Mouse (Mus musculus): ENCODE measurements around the gene Nudt14. TPM values are rescaled to one million over a fixed set of nuclear protein-coding genes. Genes with fewer than 3 reads are reported as not detected.

Nudt14 gene
- polyA plus RNA-seq, 1 experiment from 2014 or later: 53.1 TPM

GRCm38 (mm10) chr12:112940710-112941109, 1.2 kb downstream of the Nudt14 start:
- Histone ChIP-seq H3K9ac (ENCODE audit: low read depth, low read length) (no peak overlapping the region), H3K9me3 (replicated peaks; ENCODE audit: control insufficient read depth, low read length, poor library complexity, severe bottlenecking) (no peaks in the 10 kb centered on the region), H3K4me1 (ENCODE audit: control insufficient read depth, insufficient read depth, low read length) (peaks cover 9% of the 10 kb centered on the region), H3K27me3 (ENCODE audit: control insufficient read depth, insufficient read depth, low read depth, low read length) (no peaks in the 10 kb centered on the region), H3K36me3 (ENCODE audit: control insufficient read depth, insufficient read depth, low read length) (no peaks in the 10 kb centered on the region), H3K27ac (ENCODE audit: low read length) (no peak overlapping the region), H3K4me3 (ENCODE audit: low read depth, low read length) (no peak overlapping the region), H3K4me2 (ENCODE audit: low read length) (no peak overlapping the region)
- no peak for ATAC-seq
- 78% methylated on average over 9 of the region's 9 CpGs for WGBS

GRCm38 (mm10) chr12:112940238-112940637, 1.7 kb downstream of the Nudt14 start:
- Histone ChIP-seq H3K27me3 (ENCODE audit: control insufficient read depth, insufficient read depth, low read depth, low read length) (no peaks in the 10 kb centered on the region), H3K9me3 (replicated peaks; ENCODE audit: control insufficient read depth, low read length, poor library complexity, severe bottlenecking) (no peaks in the 10 kb centered on the region), H3K36me3 (ENCODE audit: control insufficient read depth, insufficient read depth, low read length) (no peaks in the 10 kb centered on the region), H3K27ac (ENCODE audit: low read length) (no peak overlapping the region), H3K9ac (ENCODE audit: low read depth, low read length) (no peak overlapping the region), H3K4me1 (ENCODE audit: control insufficient read depth, insufficient read depth, low read length) (peaks cover 9% of the 10 kb centered on the region), H3K4me2 (ENCODE audit: low read length) (no peak overlapping the region), H3K4me3 (ENCODE audit: low read depth, low read length) (no peak overlapping the region)
- 80% methylated on average over 4 of the region's 4 CpGs for WGBS
- ATAC-seq: no peak

GRCm38 (mm10) chr12:112938873-112939565, 2.9 kb downstream of the Nudt14 start:
- H3K36me3 ChIP-seq (ENCODE audit: control insufficient read depth, insufficient read depth, low read length): no peaks in the 10 kb centered on the region

GRCm38 (mm10) chr12:112938366-112938765, 3.6 kb downstream of the Nudt14 start:
- no peak overlapping the region for H3K4me3 ChIP-seq (ENCODE audit: low read depth, low read length)
- no peaks in the 10 kb centered on the region for H3K9me3 ChIP-seq (replicated peaks; ENCODE audit: control insufficient read depth, low read length, poor library complexity, severe bottlenecking)
- no peak for ATAC-seq
- H3K27me3 ChIP-seq (ENCODE audit: control insufficient read depth, insufficient read depth, low read depth, low read length): no peaks in the 10 kb centered on the region
- H3K9ac ChIP-seq (ENCODE audit: low read depth, low read length): no peak overlapping the region
- H3K4me1 ChIP-seq (ENCODE audit: control insufficient read depth, insufficient read depth, low read length): peaks cover 9% of the 10 kb centered on the region
- WGBS: 82% methylated on average over 10 of the region's 10 CpGs
- H3K27ac ChIP-seq (ENCODE audit: low read length): no peak overlapping the region
- H3K4me2 ChIP-seq (ENCODE audit: low read length): no peak overlapping the region
- H3K36me3 ChIP-seq (ENCODE audit: control insufficient read depth, insufficient read depth, low read length): no peaks in the 10 kb centered on the region

More at GRCm38 (mm10) chr12:112938873-112939565, 2.9 kb downstream of the Nudt14 start:
- Histone ChIP-seq H3K4me2 (ENCODE audit: low read length) (no peak overlapping the region), H3K4me1 (ENCODE audit: control insufficient read depth, insufficient read depth, low read length) (peaks cover 9% of the 10 kb centered on the region), H3K27ac (ENCODE audit: low read length) (no peak overlapping the region), H3K9me3 (replicated peaks; ENCODE audit: control insufficient read depth, low read length, poor library complexity, severe bottlenecking) (no peaks in the 10 kb centered on the region), H3K4me3 (ENCODE audit: low read depth, low read length) (no peak overlapping the region), H3K9ac (ENCODE audit: low read depth, low read length) (no peak overlapping the region), H3K27me3 (ENCODE audit: control insufficient read depth, insufficient read depth, low read depth, low read length) (no peaks in the 10 kb centered on the region)
- 62% methylated on average over 10 of the region's 10 CpGs for WGBS
- ATAC-seq: no peak

- Histone ChIP-seq H3K4me3 (ENCODE audit: low read depth, low read length) (no peak overlapping the region), H3K4me2 (ENCODE audit: low read length) (no peak overlapping the region), H3K36me3 (ENCODE audit: control insufficient read depth, insufficient read depth, low read length) (no peaks in the 10 kb centered on the region), H3K9me3 (replicated peaks; ENCODE audit: control insufficient read depth, low read length, poor library complexity, severe bottlenecking) (no peaks in the 10 kb centered on the region), H3K27me3 (ENCODE audit: control insufficient read depth, insufficient read depth, low read depth, low read length) (no peaks in the 10 kb centered on the region), H3K27ac (ENCODE audit: low read length) (no peak overlapping the region), H3K4me1 (ENCODE audit: control insufficient read depth, insufficient read depth, low read length) (peaks cover 9% of the 10 kb centered on the region), H3K9ac (ENCODE audit: low read depth, low read length) (no peak overlapping the region)
- 51% methylated on average over 9 of the region's 9 CpGs for WGBS
- no peak for ATAC-seq
These were observed 4.0 kb downstream of the Nudt14 start for GRCm38 (mm10) chr12:112937906-112938305.

GRCm38 (mm10) chr12:112932647-112933046, 9.3 kb downstream of the Nudt14 start:
- ATAC-seq: no peak
- Histone ChIP-seq H3K27ac (ENCODE audit: low read length) (no peak overlapping the region), H3K4me1 (ENCODE audit: control insufficient read depth, insufficient read depth, low read length) (peaks cover 9% of the 10 kb centered on the region), H3K27me3 (ENCODE audit: control insufficient read depth, insufficient read depth, low read depth, low read length) (peaks cover 3% of the 10 kb centered on the region; the same call in 1 of the 2 replicates), H3K36me3 (ENCODE audit: control insufficient read depth, insufficient read depth, low read length) (no peaks in the 10 kb centered on the region), H3K4me3 (ENCODE audit: low read depth, low read length) (no peak overlapping the region), H3K9ac (ENCODE audit: low read depth, low read length) (no peak overlapping the region), H3K9me3 (replicated peaks; ENCODE audit: control insufficient read depth, low read length, poor library complexity, severe bottlenecking) (no peaks in the 10 kb centered on the region), H3K4me2 (ENCODE audit: low read length) (no peak overlapping the region)
- 63% methylated on average over 7 of the region's 7 CpGs for WGBS

GRCm38 (mm10) chr12:112929562-112930352, 12.2 kb downstream of the Nudt14 start, which contains the start of gene Jag2:
TSS of gene Jag2 (minus strand) at chr12:112929776.
- Histone ChIP-seq H3K27me3 (ENCODE audit: control insufficient read depth, insufficient read depth, low read depth, low read length) (peaks cover 5% of the 10 kb centered on the region; the same call in 1 of the 2 replicates), H3K9ac (ENCODE audit: low read depth, low read length) (peak within 1 kb of the TSS; percentile 90), H3K4me2 (ENCODE audit: low read length) (peak within 1 kb of the TSS; percentile 74), H3K4me3 (ENCODE audit: low read depth, low read length) (peak within 1 kb of the TSS; percentile 82), H3K9me3 (replicated peaks; ENCODE audit: control insufficient read depth, low read length, poor library complexity, severe bottlenecking) (no peaks in the 10 kb centered on the region), H3K36me3 (ENCODE audit: control insufficient read depth, insufficient read depth, low read length) (no peaks in the 10 kb centered on the region; the same call in 1 of the 2 replicates), H3K4me1 (ENCODE audit: control insufficient read depth, insufficient read depth, low read length) (peaks cover 19% of the 10 kb centered on the region), H3K27ac (ENCODE audit: low read length) (peak within 1 kb of the TSS; percentile 87)
- WGBS: under 1% methylated on average over 45 of the region's 85 CpGs
- peak; percentile 70 for ATAC-seq

- Histone ChIP-seq H3K9ac (ENCODE audit: low read depth, low read length) (peak overlapping the region; percentile 90), H3K4me3 (ENCODE audit: low read depth, low read length) (peak overlapping the region; percentile 82), H3K27me3 (ENCODE audit: control insufficient read depth, insufficient read depth, low read depth, low read length) (peaks cover 5% of the 10 kb centered on the region; the same call in 1 of the 2 replicates), H3K4me1 (ENCODE audit: control insufficient read depth, insufficient read depth, low read length) (peaks cover 19% of the 10 kb centered on the region), H3K36me3 (ENCODE audit: control insufficient read depth, insufficient read depth, low read length) (no peaks in the 10 kb centered on the region; the same call in 1 of the 2 replicates), H3K27ac (ENCODE audit: low read length) (peak overlapping the region; percentile 87), H3K9me3 (replicated peaks; ENCODE audit: control insufficient read depth, low read length, poor library complexity, severe bottlenecking) (no peaks in the 10 kb centered on the region), H3K4me2 (ENCODE audit: low read length) (peak overlapping the region; percentile 74)
- ATAC-seq: peak; percentile 54
- 1% methylated on average over 100 of the region's 124 CpGs for WGBS
These were observed 13.3 kb downstream of the Nudt14 start for GRCm38 (mm10) chr12:112928401-112929241.

All from midbrain, embryonic 16.5 days (tissue).